Mouse (Mus musculus) fat pad, adult 2 months (tissue): Measurements from ENCODE around the gene Olfr460.
"Not testable (repeated sequence)": the region's sequence is repeated elsewhere in the genome, so short reads cannot be mapped to it uniquely, and the experiment has no call there.

Source experiments
- DNase-seq: peaks from one replicate; pipeline ENCODE4 v3.0.0-alpha.2; 2011; ENCODE audit warnings: low read depth, low spot score; ENCODE audit errors: extremely low read depth

The Olfr460 gene

GRCm38 (mm10) chr6:40569187-40569586 lies at the start of gene Olfr460:
Gene Olfr460 (plus strand): TSS chr6:40569487.
- DNase-seq = no peak

GRCm38 (mm10) chr6:40544690-40545089 lies 24.6 kb upstream of the Olfr460 start:
- DNase-seq = no peak

- no peak for DNase-seq
Measured at GRCm38 (mm10) chr6:40554950-40555349, 14.3 kb upstream of the Olfr460 start, which contains the start of gene Olfr461. Gene Olfr461 (minus strand): TSS chr6:40555050.

- DNase-seq = no peak
Measured at GRCm38 (mm10) chr6:40573618-40574017, 4.3 kb downstream of the Olfr460 start.

GRCm38 (mm10) chr6:40576305-40576704 lies 7.0 kb downstream of the Olfr460 start:
- no peak for DNase-seq

- DNase-seq = no peak
Measured at GRCm38 (mm10) chr6:40584336-40584735, 15.0 kb downstream of the Olfr460 start.

GRCm38 (mm10) chr6:40585645-40586044 lies 16.4 kb downstream of the Olfr460 start, which contains the start of gene Clec5a:
Gene Clec5a (minus strand): TSS chr6:40585821.
- no peak for DNase-seq

GRCm38 (mm10) chr6:40588346-40588745 lies 19.1 kb downstream of the Olfr460 start:
- DNase-seq = no peak

- DNase-seq = no peak
Measured at GRCm38 (mm10) chr6:40594804-40595550, 25.7 kb downstream of the Olfr460 start.

GRCm38 (mm10) chr6:40598546-40598945 lies 29.3 kb downstream of the Olfr460 start:
- not testable (repeated sequence) for DNase-seq

GRCm38 (mm10) chr6:40607431-40607830 lies 38.1 kb downstream of the Olfr460 start:
- DNase-seq = no peak

- no peak for DNase-seq
Measured at GRCm38 (mm10) chr6:40610244-40610643, 41.0 kb downstream of the Olfr460 start.

- DNase-seq = no peak
Measured at GRCm38 (mm10) chr6:40613260-40613852, 44.1 kb downstream of the Olfr460 start, which contains the start of gene Tas2r138. Gene Tas2r138 (minus strand): TSS chr6:40613310.

- DNase-seq = no peak
Measured at GRCm38 (mm10) chr6:40617965-40618364, 48.7 kb downstream of the Olfr460 start.
